Mouse (Mus musculus): Measurements from ENCODE around the gene Retnla.
"Not testable (repeated sequence)": the region's sequence is repeated elsewhere in the genome, so short reads cannot be mapped to it uniquely, and the experiment has no call there.

Gene Retnla

DNA sequence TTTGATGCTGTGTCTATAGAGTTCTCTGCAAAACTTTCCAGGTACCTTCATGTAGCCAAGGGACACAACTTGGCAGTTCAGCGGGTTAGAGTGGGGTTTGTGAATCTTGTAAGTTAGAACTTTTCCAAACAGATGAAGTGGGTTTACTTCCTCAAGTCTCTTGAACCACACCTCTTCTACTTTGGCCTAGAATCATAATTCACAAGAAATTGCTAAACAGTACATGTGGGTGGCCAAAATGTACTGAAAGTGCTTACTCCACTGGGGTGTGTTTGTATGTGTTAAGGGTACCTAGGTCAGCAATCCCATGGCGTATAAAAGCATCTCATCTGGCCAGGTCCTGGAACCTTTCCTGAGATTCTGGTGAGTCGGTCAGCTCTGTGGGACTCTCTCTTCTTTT is at the start of gene Retnla:
Retnla (plus strand) TSS at position 286 of the 400 bp plus-strand sequence.
- DNase-seq (ENCODE audit: low spot score in 2 of 2), result no peak

- DNase-seq (ENCODE audit: low spot score in 2 of 2), result no peak
Measured at GRCm38 (mm10) chr16:48798285-48798684, 44.1 kb upstream of the Retnla start.

DNA sequence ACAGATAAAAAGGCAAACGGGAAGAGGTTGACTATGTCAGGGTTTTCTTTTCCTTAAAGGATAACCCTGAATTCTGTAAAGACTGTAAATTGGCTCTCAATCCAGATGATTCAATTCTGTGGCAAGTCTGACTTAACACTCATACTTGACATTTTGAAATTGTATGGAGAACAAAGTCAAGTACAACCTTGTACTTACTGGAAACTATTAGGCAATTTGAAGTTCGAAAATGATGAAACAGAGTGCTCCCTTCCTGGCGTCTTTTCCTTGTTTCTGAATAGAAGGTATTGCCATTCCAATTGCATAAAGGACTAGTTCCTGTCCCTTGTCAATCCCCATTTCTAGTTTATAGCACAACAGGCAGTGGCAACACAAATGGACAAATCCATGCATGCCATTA is 42.9 kb upstream of the Retnla start:
- no peak for DNase-seq (ENCODE audit: low spot score in 2 of 2)

DNA sequence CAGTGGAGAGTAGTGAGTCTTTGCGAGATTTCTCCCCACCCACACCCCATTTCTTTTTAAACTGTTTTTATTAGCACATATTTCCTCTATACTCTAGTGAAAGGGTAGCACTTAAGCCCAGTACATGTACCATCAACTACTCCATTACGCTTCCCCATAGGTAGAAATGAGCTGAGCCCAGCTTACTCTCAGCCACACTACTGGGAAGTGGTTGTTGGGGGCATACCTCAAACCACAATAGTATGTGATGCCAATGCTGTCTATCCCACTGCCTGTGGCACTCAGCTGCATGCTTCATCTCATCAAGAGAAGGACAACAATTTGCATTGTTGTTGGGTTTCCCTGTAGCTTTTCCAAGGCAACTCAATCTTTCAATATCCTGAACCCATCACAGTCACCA is 41.4 kb upstream of the Retnla start:
- no peak for DNase-seq (ENCODE audit: low spot score in 2 of 2)

DNA sequence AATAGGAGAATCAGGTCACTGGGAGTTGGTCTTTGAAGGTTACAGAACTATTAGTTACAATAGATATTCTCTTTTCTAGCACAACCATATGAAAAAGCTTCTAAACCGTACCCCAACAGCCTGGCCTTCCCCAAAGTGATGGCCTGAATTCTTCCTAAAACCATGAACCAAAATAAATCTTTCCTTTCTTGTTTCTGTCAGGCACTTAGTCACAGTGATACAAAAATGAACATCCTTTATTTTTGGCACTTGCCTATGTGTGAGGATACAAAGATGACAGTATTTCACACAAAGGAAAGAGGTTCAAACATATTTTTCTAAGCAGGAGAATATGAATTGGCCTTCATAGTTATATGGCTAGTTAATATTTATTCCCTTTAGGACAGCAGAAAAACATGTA is 36.9 kb upstream of the Retnla start:
- no peak for DNase-seq (ENCODE audit: low spot score in 2 of 2)

DNA sequence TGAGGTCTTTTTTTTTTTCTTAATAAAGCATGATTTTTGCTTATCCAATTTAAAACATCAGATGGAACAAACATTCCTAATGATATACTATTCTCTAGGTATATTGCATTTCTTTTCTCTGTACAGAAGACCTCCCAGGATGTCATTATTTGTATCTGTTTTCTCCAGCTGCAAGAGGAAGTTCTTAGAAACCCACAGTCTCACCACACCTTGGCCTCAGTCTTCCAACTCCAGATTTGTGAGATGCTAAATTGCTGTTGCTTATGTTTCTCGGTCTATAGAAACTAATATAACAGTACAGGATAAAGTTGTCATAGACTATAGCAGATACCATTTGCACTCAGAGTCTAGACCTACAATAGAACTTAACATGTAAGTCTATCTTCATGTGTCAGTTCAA is 35.8 kb upstream of the Retnla start:
- no peak for DNase-seq (ENCODE audit: low spot score in 2 of 2)

DNA sequence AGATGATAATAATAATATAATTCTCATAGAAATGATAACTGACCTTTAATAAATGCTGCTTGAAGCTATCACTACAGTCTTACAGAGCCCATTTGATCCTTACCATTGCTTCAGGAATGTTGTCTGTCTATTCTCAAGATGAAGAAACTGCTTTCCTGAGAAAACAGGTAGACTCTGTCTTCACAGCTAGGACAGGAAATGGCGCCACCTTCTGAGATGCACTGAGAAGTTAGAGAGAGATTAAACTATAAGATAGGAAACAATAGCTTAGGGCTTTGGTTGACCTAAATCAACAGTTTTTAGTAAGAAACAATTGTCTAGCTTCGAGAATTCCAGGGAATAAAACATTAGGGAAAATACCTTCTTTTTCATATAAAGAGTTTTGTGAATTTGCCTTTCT is 33.0 kb upstream of the Retnla start:
- no peak for DNase-seq (ENCODE audit: low spot score in 2 of 2)

DNA sequence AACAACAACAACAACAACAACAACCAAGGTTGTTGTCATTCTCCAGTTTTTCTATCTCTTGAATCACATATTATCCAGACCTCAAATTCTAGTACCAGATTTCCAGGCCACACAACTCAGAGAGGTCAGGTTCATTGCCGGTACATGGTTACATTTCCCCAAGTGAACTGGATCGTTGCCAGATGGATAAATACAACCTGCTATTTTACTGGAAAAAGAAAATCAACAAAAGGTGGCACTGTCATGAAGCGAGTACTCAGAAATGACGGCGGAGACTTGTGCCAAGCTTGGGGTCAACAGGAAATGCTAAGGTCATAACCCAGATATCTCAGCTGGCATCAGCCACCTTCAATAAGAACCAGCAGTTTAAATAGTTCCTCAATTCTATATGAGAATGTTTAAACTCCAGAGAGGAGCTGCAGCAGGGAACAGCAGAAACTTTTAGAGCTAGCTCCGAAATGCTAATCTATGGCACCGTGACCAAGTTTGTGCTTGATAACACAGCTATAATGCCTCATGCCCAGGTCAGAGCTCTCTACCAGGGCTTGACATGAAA is 30.4 kb upstream of the Retnla start:
- DNase-seq (ENCODE audit: low spot score in 2 of 2), result no peak

DNA sequence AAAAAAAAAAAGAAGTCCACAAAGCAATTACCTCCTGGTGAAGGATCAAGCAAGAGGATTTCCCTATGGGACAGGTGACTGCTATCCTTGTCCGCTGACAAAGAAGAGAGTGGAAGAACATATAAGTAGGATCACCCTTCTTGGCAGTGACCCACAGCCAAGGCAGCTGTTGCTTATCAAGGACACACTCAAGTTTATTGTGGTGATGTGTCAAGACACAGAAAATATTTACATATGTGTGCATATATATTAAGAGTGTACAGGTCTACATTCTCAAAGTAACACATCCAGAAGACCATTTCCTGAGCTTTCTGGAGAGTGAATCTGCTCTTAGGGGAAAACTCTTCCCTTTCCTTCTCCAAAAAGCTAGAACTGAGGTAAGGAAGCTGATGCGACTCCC is 25.7 kb upstream of the Retnla start, which contains the start of gene Retnlb:
Retnlb (plus strand) TSS at position 162 of the 400 bp plus-strand sequence.
- no peak for DNase-seq (ENCODE audit: low spot score in 2 of 2)

- no peak for DNase-seq (ENCODE audit: low spot score in 2 of 2)
Measured at GRCm38 (mm10) chr16:48818524-48818923, 23.8 kb upstream of the Retnla start.

- DNase-seq (ENCODE audit: low spot score in 2 of 2), result no peak
Measured at GRCm38 (mm10) chr16:48826474-48826873, 15.9 kb upstream of the Retnla start.

DNA sequence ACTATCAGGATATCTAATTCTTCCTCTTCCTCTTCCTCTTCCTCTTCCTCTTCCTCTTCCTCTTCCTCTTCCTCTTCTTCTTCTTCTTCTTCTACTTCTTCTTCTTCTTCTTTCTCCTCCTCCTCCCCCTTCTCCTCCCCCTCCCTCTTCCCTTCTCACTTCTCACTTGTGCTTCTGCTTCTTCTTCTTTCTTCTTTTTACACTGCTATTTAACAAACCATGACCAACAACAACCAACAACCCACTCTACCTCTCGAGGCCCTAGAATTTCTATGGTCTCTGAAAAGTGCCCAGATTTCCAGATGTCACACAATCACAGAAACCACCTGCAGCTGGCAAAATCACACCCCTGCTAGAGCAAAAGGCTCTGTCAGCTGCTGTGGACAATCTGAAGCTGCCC is 14.7 kb upstream of the Retnla start:
- DNase-seq (ENCODE audit: low spot score in 2 of 2), result no peak

DNA sequence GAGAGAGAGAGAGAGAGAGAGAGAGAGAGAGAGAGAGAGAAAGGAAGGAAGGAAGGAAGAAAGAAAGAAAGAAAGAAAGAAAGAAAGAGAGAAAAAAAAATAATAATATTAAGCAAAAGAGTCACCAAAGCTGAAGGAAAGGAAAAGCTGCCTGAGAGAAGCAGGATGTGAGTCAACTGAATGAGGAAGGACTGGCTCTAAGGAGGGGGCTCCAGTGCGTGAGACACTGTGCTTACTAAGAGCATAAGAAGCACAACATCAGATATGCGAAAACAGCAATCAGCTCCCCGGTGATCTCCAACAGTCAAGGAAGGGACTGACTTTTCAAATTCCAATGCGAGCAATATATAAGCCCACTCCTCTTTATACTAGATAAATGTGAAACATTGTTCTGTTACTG is 13.3 kb upstream of the Retnla start:
- DNase-seq (ENCODE audit: low spot score in 2 of 2), result no peak

GRCm38 (mm10) chr16:48832055-48832454 is 10.3 kb upstream of the Retnla start:
- no peak for DNase-seq (ENCODE audit: low spot score in 2 of 2)

- DNase-seq (ENCODE audit: low spot score in 2 of 2), result not testable (repeated sequence)
Measured at GRCm38 (mm10) chr16:48833626-48834025, 8.7 kb upstream of the Retnla start.

DNA sequence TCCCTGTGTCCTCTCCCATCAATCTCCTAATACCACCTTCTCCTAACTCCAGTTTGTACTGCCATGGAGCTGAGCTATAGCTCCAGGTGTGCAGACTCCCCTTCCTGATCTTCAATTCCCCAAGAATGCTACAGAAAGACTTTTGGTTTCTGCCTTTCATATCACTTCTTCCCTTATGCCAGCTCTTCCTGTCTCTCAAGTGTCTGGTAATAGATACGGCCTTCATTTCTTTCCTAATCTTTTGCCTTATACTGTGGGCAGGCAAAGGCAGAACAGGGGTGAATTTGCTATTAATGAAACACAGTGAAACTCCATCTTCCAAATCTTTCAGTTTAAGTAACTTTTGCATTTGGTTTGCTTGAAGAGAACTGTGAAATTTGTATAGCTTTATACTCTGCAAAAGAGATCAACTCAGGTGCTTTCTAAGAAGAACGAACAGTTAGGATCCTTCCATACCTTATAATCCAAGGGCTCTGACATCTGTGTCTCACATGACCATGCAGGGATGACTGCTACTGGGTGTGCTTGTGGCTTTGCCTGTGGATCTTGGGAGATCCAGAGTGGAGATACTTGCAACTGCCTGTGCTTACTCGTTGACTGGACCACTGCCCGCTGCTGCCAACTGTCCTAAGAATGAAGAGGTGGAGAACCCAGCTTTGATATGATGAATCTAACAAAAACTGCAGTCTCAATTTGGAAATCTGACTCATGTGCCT is 1.5 kb downstream of the Retnla start:
- no peak for DNase-seq (ENCODE audit: low spot score in 2 of 2)

- not testable (repeated sequence) for DNase-seq (ENCODE audit: low spot score in 2 of 2)
Measured at GRCm38 (mm10) chr16:48865004-48865403, 22.7 kb downstream of the Retnla start.

DNA sequence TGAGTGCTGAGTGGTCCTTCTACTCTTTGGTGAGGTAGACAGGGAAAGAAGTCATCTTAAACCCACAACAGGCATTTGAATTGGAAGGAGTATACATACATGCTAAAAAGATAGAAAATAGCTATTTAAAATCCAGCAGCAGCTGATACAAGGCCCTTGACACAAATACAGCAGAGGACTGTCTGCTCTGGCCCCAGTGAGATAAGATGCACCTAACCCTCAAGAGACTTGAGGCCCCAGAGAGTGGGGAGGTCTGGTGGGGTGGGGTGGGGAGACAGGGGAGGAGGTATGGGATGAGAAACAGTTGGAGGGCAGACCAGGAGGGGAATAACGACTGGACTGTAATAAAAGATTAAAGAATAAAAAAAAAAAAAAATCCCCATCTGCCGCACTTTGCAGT is 25.3 kb downstream of the Retnla start:
- DNase-seq (ENCODE audit: low spot score in 2 of 2), result no peak

- no peak for DNase-seq (ENCODE audit: low spot score in 2 of 2)
Measured at GRCm38 (mm10) chr16:48868663-48869062, 26.3 kb downstream of the Retnla start.

GRCm38 (mm10) chr16:48869671-48870070 is 27.3 kb downstream of the Retnla start:
- DNase-seq (ENCODE audit: low spot score in 2 of 2), result no peak

DNA sequence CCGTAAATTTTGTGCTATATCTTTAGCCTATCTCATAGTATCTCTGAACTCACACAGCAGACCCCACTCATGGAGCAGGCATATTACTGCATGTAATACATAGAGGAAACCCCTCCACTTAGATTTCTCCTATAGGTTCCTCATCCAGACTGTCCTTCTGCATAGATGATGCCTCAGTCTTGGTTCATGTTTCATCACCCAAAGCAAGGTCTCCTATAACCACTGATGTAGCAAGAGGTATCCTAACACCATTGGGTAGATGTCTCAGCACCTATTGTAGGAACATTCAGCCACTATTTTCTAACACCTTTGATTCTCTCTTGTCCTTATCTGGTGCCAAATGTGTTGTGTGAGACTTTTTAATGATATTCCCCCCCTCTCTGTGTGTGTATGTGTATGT is 29.4 kb downstream of the Retnla start:
- DNase-seq (ENCODE audit: low spot score in 2 of 2), result no peak

- no peak for DNase-seq (ENCODE audit: low spot score in 2 of 2)
Measured at GRCm38 (mm10) chr16:48872321-48872720, 30.0 kb downstream of the Retnla start, which contains the start of gene Retnlg. Retnlg (plus strand) TSS chr16:48872621.

DNA sequence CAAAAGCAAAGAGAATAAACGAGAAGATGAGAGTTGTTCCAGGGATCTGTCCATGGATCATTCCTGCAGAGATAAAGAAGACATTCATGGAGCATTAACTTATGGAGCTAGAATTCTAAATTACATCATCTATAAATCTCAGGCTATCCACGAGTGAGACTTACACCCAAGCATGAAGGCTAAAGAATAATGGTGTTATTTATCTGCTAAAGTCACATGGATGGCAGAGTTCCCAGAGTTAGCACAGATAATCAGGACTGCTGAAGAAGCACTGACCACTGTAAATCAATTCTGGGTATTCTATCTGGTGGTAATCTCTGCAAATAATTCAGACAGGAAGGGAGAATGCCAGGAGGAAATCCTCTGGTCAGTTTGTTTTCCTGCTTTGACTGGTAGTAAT is 48.4 kb downstream of the Retnla start:
- no peak for DNase-seq (ENCODE audit: low spot score in 2 of 2)

All from cerebellum, postnatal 4 days (tissue).